Mouse (Mus musculus): ENCODE measurements at regions not wholly inside any gene's neighbourhood (a gene's known extent, or its start where the extent isn't known, plus 50 kb on each side); places are given as distances from the start of the nearest gene placed in this dataset.

DNA sequence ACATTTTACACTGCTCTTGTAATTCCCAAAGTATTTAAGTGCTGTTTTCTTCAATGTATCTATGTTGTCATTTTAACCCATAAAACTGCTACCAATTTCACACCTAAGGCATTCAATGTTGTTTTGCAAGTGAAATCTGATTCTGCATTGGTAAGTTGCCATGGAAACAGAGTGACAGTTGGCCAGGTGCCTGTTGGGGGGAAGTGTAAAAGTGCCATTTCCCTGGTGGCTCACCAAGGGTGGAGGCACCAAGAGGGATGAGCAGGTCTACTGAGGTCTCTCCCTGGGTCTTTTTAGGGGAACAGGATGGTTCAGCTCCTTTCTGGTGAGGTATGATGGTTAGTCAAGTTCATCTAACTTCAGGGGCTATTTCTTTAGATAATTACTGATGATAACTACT, 331.0 kb upstream of the Sox11 start:
- TF ChIP-seq CTCF (IDR thresholded peaks at IDR 0.05; ENCODE audit: insufficient read depth, low read depth, low read length): no peak
- no peak for TF ChIP-seq POLR2A (IDR thresholded peaks at IDR 0.05; ENCODE audit: insufficient read depth, low read depth, low read length)

Data from olfactory bulb, adult 2 months (tissue).